Mouse (Mus musculus): ENCODE results near the gene Pde10a. TPM values are rescaled to one million over a fixed set of nuclear protein-coding genes. Genes with fewer than 3 reads are reported as not detected.

The Pde10a gene
- polyA plus RNA-seq, 1 experiment from 2014 or later, result 1.8 TPM

- ATAC-seq (replicated peaks; ENCODE audit: low FRiP score), result no peak
- no peak overlapping the region for H3K27ac ChIP-seq (ENCODE audit: low read depth, low read length)
- no peak overlapping the region for H3K9ac ChIP-seq (ENCODE audit: low read depth, low read length)
- H3K4me1 ChIP-seq (replicated peaks; ENCODE audit: control insufficient read depth, insufficient read depth, low read length), result peaks cover 14% of the 10 kb centered on the region; the same call in 1 of the 2 replicates
- H3K4me3 ChIP-seq (ENCODE audit: low read depth, low read length), result no peak overlapping the region
- no peak for DNase-seq (ENCODE audit: low spot score)
- H3K27me3 ChIP-seq (replicated peaks; ENCODE audit: control insufficient read depth, insufficient read depth, low read length), result 0 out of 2 replicates have a peak, but pooled peaks cover 2% of the 10 kb centered on the region
- H3K9me3 ChIP-seq (ENCODE audit: control insufficient read depth, low read length), result no peaks in the 10 kb centered on the region
- 28% methylated on average over 12 of the region's 12 CpGs for WGBS
- peak overlapping the region; percentile 22; the same call in 1 of the 2 replicates for H3K4me2 ChIP-seq
- no peaks in the 10 kb centered on the region for H3K36me3 ChIP-seq (ENCODE audit: control insufficient read depth, insufficient read depth, low read length)
Measured at GRCm38 (mm10) chr17:8871997-8872593, 346.9 kb downstream of the Pde10a start.

GRCm38 (mm10) chr17:8872611-8873010 is 347.4 kb downstream of the Pde10a start:
- no peak for ATAC-seq (replicated peaks; ENCODE audit: low FRiP score)
- Histone ChIP-seq H3K4me1 (replicated peaks; ENCODE audit: control insufficient read depth, insufficient read depth, low read length) (peaks cover 14% of the 10 kb centered on the region; the same call in 1 of the 2 replicates), H3K9me3 (ENCODE audit: control insufficient read depth, low read length) (no peaks in the 10 kb centered on the region), H3K27me3 (replicated peaks; ENCODE audit: control insufficient read depth, insufficient read depth, low read length) (0 out of 2 replicates have a peak, but pooled peaks cover 2% of the 10 kb centered on the region), H3K9ac (ENCODE audit: low read depth, low read length) (no peak overlapping the region), H3K27ac (ENCODE audit: low read depth, low read length) (no peak overlapping the region), H3K36me3 (ENCODE audit: control insufficient read depth, insufficient read depth, low read length) (no peaks in the 10 kb centered on the region), H3K4me3 (ENCODE audit: low read depth, low read length) (no peak overlapping the region), H3K4me2 (no peak overlapping the region)
- WGBS, result 62% methylated on average over 8 of the region's 8 CpGs
- no peak for DNase-seq (ENCODE audit: low spot score)

- ATAC-seq (replicated peaks; ENCODE audit: low FRiP score) (no peak), DNase-seq (ENCODE audit: low spot score) (no peak)
- Histone ChIP-seq H3K9me3 (ENCODE audit: control insufficient read depth, low read length) (no peaks in the 10 kb centered on the region), H3K36me3 (ENCODE audit: control insufficient read depth, insufficient read depth, low read length) (no peaks in the 10 kb centered on the region), H3K27me3 (replicated peaks; ENCODE audit: control insufficient read depth, insufficient read depth, low read length) (peaks cover 2% of the 10 kb centered on the region; the same call in 1 of the 2 replicates), H3K9ac (ENCODE audit: low read depth, low read length) (no peak overlapping the region), H3K27ac (ENCODE audit: low read depth, low read length) (no peak overlapping the region), H3K4me2 (no peak overlapping the region), H3K4me3 (ENCODE audit: low read depth, low read length) (no peak overlapping the region), H3K4me1 (replicated peaks; ENCODE audit: control insufficient read depth, insufficient read depth, low read length) (no peaks in the 10 kb centered on the region)
- WGBS, result 73% methylated on average over 1 of the region's 1 CpGs
Measured at GRCm38 (mm10) chr17:8878056-8878455, 352.9 kb downstream of the Pde10a start.

GRCm38 (mm10) chr17:8881711-8882110 is 356.5 kb downstream of the Pde10a start:
- ATAC-seq (replicated peaks; ENCODE audit: low FRiP score), result no peak
- H3K4me3 ChIP-seq (ENCODE audit: low read depth, low read length), result no peak overlapping the region
- 86% methylated on average over 6 of the region's 6 CpGs for WGBS

GRCm38 (mm10) chr17:8884691-8885090 is 359.5 kb downstream of the Pde10a start:
- Histone ChIP-seq H3K9ac (ENCODE audit: low read depth, low read length) (no peak overlapping the region), H3K9me3 (ENCODE audit: control insufficient read depth, low read length) (no peaks in the 10 kb centered on the region), H3K27ac (ENCODE audit: low read depth, low read length) (no peak overlapping the region), H3K36me3 (ENCODE audit: control insufficient read depth, insufficient read depth, low read length) (no peaks in the 10 kb centered on the region), H3K4me2 (no peak overlapping the region), H3K27me3 (replicated peaks; ENCODE audit: control insufficient read depth, insufficient read depth, low read length) (no peaks in the 10 kb centered on the region; the same call in 1 of the 2 replicates), H3K4me3 (ENCODE audit: low read depth, low read length) (no peak overlapping the region), H3K4me1 (replicated peaks; ENCODE audit: control insufficient read depth, insufficient read depth, low read length) (no peaks in the 10 kb centered on the region)
- no peak for ATAC-seq (replicated peaks; ENCODE audit: low FRiP score)
- no peak for DNase-seq (ENCODE audit: low spot score)
- 85% methylated on average over 5 of the region's 5 CpGs for WGBS

More at GRCm38 (mm10) chr17:8881711-8882110, 356.5 kb downstream of the Pde10a start:
- H3K27ac ChIP-seq (ENCODE audit: low read depth, low read length), result no peak overlapping the region
- no peaks in the 10 kb centered on the region for H3K36me3 ChIP-seq (ENCODE audit: control insufficient read depth, insufficient read depth, low read length)
- H3K4me2 ChIP-seq, result no peak overlapping the region
- H3K27me3 ChIP-seq (replicated peaks; ENCODE audit: control insufficient read depth, insufficient read depth, low read length), result no peaks in the 10 kb centered on the region; the same call in 1 of the 2 replicates
- no peak for DNase-seq (ENCODE audit: low spot score)
- no peak overlapping the region for H3K9ac ChIP-seq (ENCODE audit: low read depth, low read length)
- no peaks in the 10 kb centered on the region for H3K9me3 ChIP-seq (ENCODE audit: control insufficient read depth, low read length)
- no peaks in the 10 kb centered on the region for H3K4me1 ChIP-seq (replicated peaks; ENCODE audit: control insufficient read depth, insufficient read depth, low read length)

GRCm38 (mm10) chr17:8885830-8886229 is 360.7 kb downstream of the Pde10a start:
- no peak for ATAC-seq (replicated peaks; ENCODE audit: low FRiP score)

GRCm38 (mm10) chr17:8888105-8888504 is 362.9 kb downstream of the Pde10a start:
- WGBS, result 75% methylated on average over 9 of the region's 9 CpGs
- Histone ChIP-seq H3K27ac (ENCODE audit: low read depth, low read length) (no peak overlapping the region), H3K4me1 (replicated peaks; ENCODE audit: control insufficient read depth, insufficient read depth, low read length) (no peaks in the 10 kb centered on the region), H3K4me3 (ENCODE audit: low read depth, low read length) (no peak overlapping the region), H3K9me3 (ENCODE audit: control insufficient read depth, low read length) (no peaks in the 10 kb centered on the region), H3K27me3 (replicated peaks; ENCODE audit: control insufficient read depth, insufficient read depth, low read length) (no peaks in the 10 kb centered on the region; the same call in 1 of the 2 replicates), H3K9ac (ENCODE audit: low read depth, low read length) (no peak overlapping the region), H3K4me2 (no peak overlapping the region), H3K36me3 (ENCODE audit: control insufficient read depth, insufficient read depth, low read length) (no peaks in the 10 kb centered on the region)
- DNase-seq (ENCODE audit: low spot score), result no peak
- ATAC-seq (replicated peaks; ENCODE audit: low FRiP score), result no peak

More at GRCm38 (mm10) chr17:8885830-8886229, 360.7 kb downstream of the Pde10a start:
- Histone ChIP-seq H3K9ac (ENCODE audit: low read depth, low read length) (no peak overlapping the region), H3K27me3 (replicated peaks; ENCODE audit: control insufficient read depth, insufficient read depth, low read length) (no peaks in the 10 kb centered on the region), H3K27ac (ENCODE audit: low read depth, low read length) (no peak overlapping the region), H3K4me1 (replicated peaks; ENCODE audit: control insufficient read depth, insufficient read depth, low read length) (no peaks in the 10 kb centered on the region), H3K9me3 (ENCODE audit: control insufficient read depth, low read length) (no peaks in the 10 kb centered on the region), H3K36me3 (ENCODE audit: control insufficient read depth, insufficient read depth, low read length) (no peaks in the 10 kb centered on the region), H3K4me2 (no peak overlapping the region), H3K4me3 (ENCODE audit: low read depth, low read length) (no peak overlapping the region)
- no peak for DNase-seq (ENCODE audit: low spot score)
- 83% methylated on average over 6 of the region's 6 CpGs for WGBS

- DNase-seq (ENCODE audit: low spot score) (no peak), ATAC-seq (replicated peaks; ENCODE audit: low FRiP score) (no peak)
- 78% methylated on average over 5 of the region's 5 CpGs for WGBS
Measured at GRCm38 (mm10) chr17:8888639-8889038, 363.5 kb downstream of the Pde10a start.

More at GRCm38 (mm10) chr17:8888639-8889038, 363.5 kb downstream of the Pde10a start:
- Histone ChIP-seq H3K27me3 (replicated peaks; ENCODE audit: control insufficient read depth, insufficient read depth, low read length) (no peaks in the 10 kb centered on the region; the same call in 1 of the 2 replicates), H3K36me3 (ENCODE audit: control insufficient read depth, insufficient read depth, low read length) (no peaks in the 10 kb centered on the region), H3K4me1 (replicated peaks; ENCODE audit: control insufficient read depth, insufficient read depth, low read length) (no peaks in the 10 kb centered on the region), H3K4me2 (no peak overlapping the region), H3K27ac (ENCODE audit: low read depth, low read length) (no peak overlapping the region), H3K9me3 (ENCODE audit: control insufficient read depth, low read length) (no peaks in the 10 kb centered on the region), H3K4me3 (ENCODE audit: low read depth, low read length) (no peak overlapping the region), H3K9ac (ENCODE audit: low read depth, low read length) (no peak overlapping the region)
